Mouse (Mus musculus) T-helper 17 cell (primary cell): ENCODE data around the gene Ache.

ENCODE experiments used
- in situ Hi-C, 2 experiments: fragments of 300-600 bp; cut with MboI, MseI; formaldehyde crosslinking; loops; 1 replicate in 1 of 2; 2 replicates in 1 of 2; pipeline ENCODE4 v1.15.1; 2025; ENCODE audit warnings: high pct_unique_total_duplicates in 2 of 2

Gene Ache

GRCm38 (mm10) chr5:137293839-137294743, 6.8 kb downstream of the Ache start, which contains the start of gene Ufsp1:
TSS of gene Ufsp1 (plus strand) at chr5:137294629.
- in situ Hi-C loops, result loop anchor here in 1 of 2 experiments (10.0 to 25.0 kb wide), 2 partner anchors 282 to 881 kb away; partner anchors contain the start of genes Ap4m1 and Mcm7

GRCm38 (mm10) chr5:137294744-137295093, 7.4 kb downstream of the Ache start:
- in situ Hi-C loops, result loop anchor here (5.0 to 25.0 kb wide), 3 partner anchors 282 to 880 kb away; partner anchors contain the start of genes Ap4m1 (in 1 of the 2) and Mcm7 (in 1 of the 2)

GRCm38 (mm10) chr5:137295296-137295695, 8.0 kb downstream of the Ache start:
- in situ Hi-C loops, result loop anchor here (5.0 to 25.0 kb wide), 3 partner anchors 283 to 880 kb away; partner anchors contain the start of genes Ap4m1 (in 1 of the 2) and Mcm7 (in 1 of the 2)

DNA sequence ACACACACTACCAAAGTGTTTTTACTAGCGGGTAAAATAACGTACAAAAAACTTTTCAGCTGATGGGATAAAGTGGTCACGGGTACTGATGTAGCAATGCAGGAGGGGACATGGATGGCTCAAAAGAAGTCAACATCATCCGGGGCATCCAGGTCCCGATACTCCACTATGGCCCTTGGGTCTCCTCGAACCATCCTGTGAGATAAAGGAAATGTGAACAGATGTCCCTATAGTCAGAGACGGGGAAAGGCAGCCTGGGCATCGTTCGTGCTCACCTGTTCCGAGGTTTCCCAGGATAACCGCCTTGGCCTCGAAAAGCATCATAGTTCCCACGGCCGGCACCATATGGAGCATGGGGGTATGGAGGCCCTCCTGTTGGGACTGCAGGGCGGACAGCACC, 8.4 kb downstream of the Ache start:
- in situ Hi-C loops, result loop anchor here (5.0 to 25.0 kb wide), 3 partner anchors 283 to 879 kb away; partner anchors contain the start of genes Ap4m1 (in 1 of the 2) and Mcm7 (in 1 of the 2)

DNA sequence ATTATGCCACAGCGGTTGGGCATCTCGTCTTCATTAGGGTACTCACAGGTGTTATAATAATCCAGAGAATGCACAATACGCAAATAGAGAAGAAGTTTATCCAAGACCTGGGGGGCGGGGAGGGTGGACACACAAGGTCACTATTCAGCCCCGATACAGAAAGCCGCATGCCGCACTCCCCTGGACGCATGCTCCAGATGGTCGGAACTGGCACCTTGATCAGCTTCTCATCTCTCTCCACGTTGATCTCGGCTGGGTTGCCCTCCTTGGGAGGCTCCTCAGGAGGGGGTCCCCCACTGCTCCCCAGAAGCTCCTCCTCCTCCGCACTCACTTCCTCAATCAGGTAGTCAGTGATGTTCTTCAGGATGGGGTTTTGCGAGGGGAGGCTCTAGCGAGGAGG, 9.8 kb downstream of the Ache start:
- in situ Hi-C loops, result loop anchor here (5.0 to 25.0 kb wide), 3 partner anchors 285 to 878 kb away; partner anchors contain the start of genes Ap4m1 (in 1 of the 2) and Mcm7 (in 1 of the 2)

DNA sequence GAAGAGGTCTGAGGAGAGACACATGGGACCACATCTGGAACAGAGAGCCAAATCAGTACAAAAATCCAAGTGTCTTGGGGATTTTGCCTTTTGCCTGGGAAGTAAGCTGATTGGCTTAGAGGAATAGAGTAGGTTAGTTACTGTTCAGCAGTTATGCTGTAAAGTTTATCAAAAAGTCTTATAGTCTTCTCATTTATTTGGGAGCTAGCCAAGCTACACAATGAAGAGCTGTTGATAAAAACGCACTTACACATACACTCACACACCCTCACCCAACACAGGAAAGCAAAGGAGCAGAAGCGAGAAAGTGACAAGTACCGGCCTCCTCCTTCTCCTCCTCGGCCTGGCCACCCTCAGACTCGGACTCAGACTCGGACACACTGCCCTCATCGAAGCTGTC, 11.9 kb downstream of the Ache start:
- in situ Hi-C loops, result loop anchor here (5.0 to 25.0 kb wide), 3 partner anchors 287 to 876 kb away; partner anchors contain the start of genes Ap4m1 (in 1 of the 2) and Mcm7 (in 1 of the 2)

- in situ Hi-C loops, result loop anchor here in 1 of 2 experiments (25.0 kb wide), 1 partner anchor 1339 kb away; the partner anchor contains the start of gene Ssc4d
Observed at GRCm38 (mm10) chr5:137301253-137301652, 13.9 kb downstream of the Ache start.

- in situ Hi-C loops, result loop anchor here in 1 of 2 experiments (25.0 kb wide), 1 partner anchor 1341 kb away; the partner anchor contains the start of gene Ssc4d
Observed at GRCm38 (mm10) chr5:137303609-137304008, 16.3 kb downstream of the Ache start.

DNA sequence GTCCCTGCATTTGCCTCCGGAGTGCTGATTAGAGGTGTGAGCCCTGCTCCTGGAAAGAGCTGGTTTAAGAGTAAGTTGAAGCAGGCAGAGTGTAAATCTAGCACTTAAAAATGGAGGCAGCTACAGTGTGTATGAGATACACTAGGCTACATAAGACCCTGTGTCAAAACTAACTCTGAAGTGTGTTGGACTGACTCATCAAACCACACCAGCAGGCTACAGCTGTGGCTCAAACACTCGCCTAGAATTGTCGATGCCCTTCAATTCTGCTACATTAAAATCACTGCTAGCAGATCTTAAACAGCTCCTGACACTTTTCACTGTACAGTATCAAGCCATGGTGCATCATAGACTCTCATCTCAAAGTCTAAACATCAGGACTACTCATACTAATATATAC, 16.8 kb downstream of the Ache start:
- in situ Hi-C loops, result loop anchor here in 1 of 2 experiments (25.0 kb wide), 1 partner anchor 1342 kb away; the partner anchor contains the start of gene Ssc4d

GRCm38 (mm10) chr5:137304816-137305215, 17.5 kb downstream of the Ache start:
- in situ Hi-C loops, result loop anchor here in 1 of 2 experiments (25.0 kb wide), 1 partner anchor 1343 kb away; the partner anchor contains the start of gene Ssc4d

GRCm38 (mm10) chr5:137305822-137306221, 18.5 kb downstream of the Ache start:
- in situ Hi-C loops, result loop anchor here in 1 of 2 experiments (25.0 kb wide), 1 partner anchor 1344 kb away; the partner anchor contains the start of gene Ssc4d

DNA sequence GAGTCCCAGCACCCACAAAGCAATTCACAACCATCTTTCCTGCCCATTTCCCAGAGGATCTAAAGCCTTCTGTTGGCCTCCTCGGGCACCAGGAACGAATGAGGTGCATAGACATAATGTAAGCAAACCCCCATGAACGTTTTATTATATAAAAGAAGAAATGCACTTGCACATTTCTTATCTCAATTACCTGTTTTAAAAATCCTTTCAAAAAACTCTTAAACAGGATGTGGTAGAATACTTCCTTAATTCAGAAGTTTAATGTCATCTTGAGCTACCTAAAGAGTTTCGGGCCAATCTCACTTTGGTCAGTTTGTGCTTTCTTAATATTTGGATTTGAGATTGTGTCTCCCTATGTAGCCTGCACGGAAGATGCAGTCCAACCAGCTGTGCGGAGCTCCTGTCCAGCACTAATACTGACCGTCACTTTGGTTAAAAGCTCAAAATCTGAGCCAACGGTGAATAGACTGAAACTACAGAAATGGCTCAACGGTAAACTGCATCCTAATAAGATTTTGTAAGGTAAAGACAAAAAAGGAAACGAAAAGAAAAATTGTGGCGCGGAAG, 19.2 kb downstream of the Ache start:
- in situ Hi-C loops, result loop anchor here in 1 of 2 experiments (25.0 kb wide), 1 partner anchor 1344 kb away; the partner anchor contains the start of gene Ssc4d

GRCm38 (mm10) chr5:137307071-137307912, 20.0 kb downstream of the Ache start, which contains the start of gene Srrt:
TSS of gene Srrt (minus strand) at chr5:137307674.
- in situ Hi-C loops, result loop anchor here in 1 of 2 experiments (25.0 kb wide), 1 partner anchor 1345 kb away; the partner anchor contains the start of gene Ssc4d

GRCm38 (mm10) chr5:137308356-137308755, 21.0 kb downstream of the Ache start:
- in situ Hi-C loops, result loop anchor here in 1 of 2 experiments (25.0 kb wide), 1 partner anchor 1346 kb away; the partner anchor contains the start of gene Ssc4d

- in situ Hi-C loops, result loop anchor here in 1 of 2 experiments (25.0 kb wide), 1 partner anchor 1351 kb away; the partner anchor contains the start of gene Ssc4d
Observed at GRCm38 (mm10) chr5:137313466-137314192, 26.3 kb downstream of the Ache start.

DNA sequence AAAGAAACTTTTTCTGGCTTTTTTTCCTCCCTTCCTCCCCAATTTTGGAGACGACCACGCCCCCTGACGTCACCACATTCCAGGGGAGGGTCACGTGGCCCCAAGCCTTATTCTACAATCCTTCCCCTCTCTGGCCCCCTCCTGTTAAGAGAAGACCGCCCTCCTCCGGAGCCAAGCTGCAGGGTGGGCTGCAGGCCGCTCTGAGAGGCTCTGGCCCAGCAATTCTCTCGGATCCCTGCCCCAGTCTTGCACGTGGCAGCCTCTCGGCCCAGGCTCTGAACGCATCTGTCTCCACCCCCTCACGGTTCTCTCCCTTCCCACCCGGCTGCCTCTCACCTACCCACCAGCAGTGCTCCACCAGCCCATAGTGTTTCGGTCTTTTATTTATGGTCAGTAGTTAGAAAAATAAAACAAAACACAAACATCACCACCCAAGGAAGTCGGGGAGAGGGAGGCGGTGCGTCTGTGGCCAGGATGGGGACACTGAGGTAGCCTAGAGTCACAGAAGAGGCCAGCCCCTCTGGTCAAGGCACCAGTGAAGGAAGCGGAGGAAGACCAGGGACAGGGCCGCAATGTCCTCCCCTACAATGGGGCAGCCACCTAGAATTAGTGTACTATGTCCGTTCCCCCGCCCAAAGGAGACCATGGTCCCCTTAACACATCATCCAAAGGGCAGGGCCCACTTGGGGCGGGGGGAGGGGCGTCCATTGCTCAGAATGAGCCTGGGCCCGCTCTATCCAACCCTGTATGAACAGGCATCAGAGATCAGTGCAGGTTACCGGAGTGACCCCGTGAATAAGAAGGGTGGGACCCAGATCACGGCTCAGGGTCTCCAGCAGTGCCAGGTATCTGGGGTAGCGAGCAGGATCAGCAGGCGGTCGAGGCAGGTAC, 27.1 kb downstream of the Ache start, which contains the start of gene Trip6:
Trip6 (minus strand) TSS at position 212 of the 891 bp plus-strand sequence.
- in situ Hi-C loops, result loop anchor here in 1 of 2 experiments (25.0 kb wide), 1 partner anchor 1352 kb away; the partner anchor contains the start of gene Ssc4d

GRCm38 (mm10) chr5:137315084-137315903, 28.0 kb downstream of the Ache start:
- in situ Hi-C loops, result loop anchor here in 1 of 2 experiments (25.0 kb wide), 1 partner anchor 1353 kb away; the partner anchor contains the start of gene Ssc4d
